Mouse (Mus musculus) retina, postnatal 1 day (tissue): ENCODE results near the gene Ammecr1.

Source experiments
- DNase-seq: peaks from one replicate; pipeline ENCODE4 v3.0.0-alpha.2; 2012

Ammecr1 gene

DNA sequence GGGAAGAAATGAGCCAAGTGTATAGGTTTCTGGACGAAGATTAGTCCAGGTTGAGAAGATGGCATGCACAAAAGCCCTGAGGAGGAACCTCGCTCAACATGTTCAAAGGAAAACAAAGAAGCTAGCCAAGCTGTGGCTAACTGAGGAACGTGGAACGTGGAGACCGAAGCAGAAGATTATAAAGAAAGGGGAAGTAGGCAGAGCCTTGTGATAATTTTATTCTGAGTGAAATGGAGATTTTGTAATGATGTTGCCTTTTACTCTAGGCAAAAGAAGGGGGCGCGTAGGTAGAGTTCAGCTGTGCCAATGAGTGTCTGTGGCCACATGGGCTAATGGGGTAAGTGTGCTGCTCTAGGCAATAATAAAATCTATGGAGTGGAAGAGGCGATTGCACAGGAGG is 62.7 kb downstream of the Ammecr1 start:
- no peak for DNase-seq

DNA sequence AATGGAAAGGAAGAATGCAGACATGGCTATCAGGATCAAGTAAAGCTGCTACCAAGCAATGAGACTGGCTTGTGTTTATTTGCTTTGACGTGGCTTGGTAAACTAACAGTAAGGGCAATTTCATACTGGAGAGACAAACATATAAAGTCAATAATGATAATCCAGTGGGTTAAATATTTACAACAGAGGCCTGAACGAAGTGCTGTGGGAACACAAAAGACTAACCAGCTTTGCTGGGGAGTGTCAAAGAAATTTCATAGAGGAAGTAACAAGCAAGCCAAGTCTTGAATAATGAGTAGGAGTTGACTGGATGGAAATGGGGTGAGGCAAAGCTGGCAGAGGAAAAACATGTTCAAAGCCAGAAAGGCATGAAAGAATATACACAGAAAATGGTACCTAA is 63.9 kb downstream of the Ammecr1 start:
- DNase-seq: no peak

DNA sequence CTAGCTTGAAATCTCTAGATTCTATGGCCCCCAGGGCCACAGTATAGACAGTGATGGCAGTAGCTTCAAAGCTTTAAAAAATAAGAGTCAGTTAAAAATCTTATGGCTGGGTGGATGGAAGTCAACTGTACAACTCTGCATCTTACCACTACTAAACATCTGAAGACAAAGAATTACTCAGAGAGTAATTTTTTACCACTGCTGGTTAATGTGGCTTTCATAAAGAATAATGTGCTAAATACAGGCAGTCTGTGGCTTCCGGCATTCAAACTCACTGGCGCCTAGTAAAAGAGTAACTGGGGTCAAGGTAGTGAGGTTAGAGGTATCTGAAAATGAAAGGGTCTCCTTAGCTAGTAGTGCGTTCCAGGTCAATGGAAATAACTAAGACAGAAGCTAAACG is 64.6 kb downstream of the Ammecr1 start:
- no peak for DNase-seq

DNA sequence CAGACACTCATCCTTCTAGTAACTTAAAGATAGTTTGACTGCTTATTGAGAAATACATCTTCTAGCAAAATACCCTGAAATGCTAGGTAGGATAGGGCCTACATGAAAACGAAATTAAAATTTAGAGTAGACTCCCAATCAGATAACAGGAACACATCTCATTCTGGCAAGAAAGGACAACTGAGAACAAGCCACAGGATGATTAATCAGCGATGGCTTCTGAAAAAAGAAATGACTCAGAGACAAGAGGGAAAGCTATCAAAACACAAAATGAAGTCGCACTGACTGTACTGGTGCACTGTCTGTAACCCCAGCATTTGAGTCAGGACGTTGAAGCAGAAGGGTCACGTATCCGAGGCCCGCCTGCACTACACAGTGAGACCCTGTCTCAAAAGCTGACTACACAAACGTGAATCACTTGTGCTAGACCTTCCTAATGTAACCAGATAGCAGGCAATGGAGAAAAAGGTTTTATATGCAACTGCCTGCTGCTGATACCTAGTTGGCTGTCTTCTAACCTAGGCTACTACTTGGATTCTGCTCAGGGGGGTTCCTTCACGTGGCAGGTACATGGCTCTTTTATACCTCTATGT is 68.1 kb downstream of the Ammecr1 start:
- DNase-seq: no peak

DNA sequence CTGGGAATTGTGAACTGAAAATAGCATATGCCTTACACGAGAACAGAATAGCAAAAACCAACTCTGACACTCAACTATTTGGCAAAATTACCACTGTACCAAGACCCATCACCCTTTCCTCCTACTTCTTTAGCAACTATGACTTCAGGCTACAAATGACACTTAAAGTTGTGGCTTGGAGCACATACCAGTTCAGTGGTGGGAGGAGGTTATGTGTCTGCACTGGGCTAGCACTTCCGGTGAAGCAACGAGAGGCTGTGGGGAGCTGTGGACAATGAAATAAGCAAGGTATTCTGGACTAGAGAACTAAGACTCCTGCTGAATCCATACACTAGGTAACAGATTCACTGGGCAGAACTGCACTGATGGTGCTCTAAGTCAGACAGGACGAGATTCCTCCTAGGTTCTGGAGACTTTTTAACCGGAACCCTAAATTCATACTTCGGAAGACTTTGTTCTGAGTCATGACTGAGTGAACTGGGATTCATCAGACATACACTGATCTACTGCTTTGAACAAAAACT is 69.0 kb downstream of the Ammecr1 start:
- DNase-seq: no peak

DNA sequence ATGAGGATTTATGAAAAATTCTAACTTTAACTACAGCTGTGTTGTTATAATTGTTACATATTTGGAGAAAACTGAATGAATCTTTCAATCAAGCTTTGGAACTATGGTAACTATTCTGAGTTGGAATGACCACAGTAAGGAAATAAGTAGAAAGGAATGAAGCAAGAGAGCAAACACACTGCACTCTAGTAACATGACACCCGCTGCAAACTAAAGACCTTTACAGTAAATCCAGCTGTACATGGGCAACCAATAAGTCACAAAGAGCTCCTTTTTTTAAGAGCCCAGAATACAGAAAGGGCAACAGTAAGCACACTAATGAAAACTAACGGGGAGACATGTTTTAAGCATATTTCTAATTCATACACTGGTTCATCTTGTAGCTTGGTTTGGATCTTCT is 71.2 kb downstream of the Ammecr1 start:
- no peak for DNase-seq

DNA sequence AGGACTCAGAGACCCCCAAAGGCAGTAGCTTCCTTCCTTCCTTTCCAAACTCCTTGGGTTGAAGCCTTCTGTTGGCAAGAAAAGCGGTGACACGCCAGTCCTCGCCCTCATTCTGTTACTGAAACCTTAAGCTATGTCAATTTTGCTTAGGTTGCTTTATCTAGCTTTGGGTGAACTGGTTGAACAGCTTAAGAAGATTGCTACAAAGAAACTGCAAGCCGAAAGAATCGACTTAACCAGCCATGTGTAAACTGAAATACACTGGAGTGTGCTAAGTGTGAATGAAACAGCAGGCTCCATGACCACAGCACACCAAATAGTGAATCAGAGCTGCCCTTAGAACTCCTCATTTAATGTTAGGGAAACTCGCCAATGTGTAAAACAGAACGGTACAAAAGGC is 80.6 kb downstream of the Ammecr1 start:
- no peak for DNase-seq

DNA sequence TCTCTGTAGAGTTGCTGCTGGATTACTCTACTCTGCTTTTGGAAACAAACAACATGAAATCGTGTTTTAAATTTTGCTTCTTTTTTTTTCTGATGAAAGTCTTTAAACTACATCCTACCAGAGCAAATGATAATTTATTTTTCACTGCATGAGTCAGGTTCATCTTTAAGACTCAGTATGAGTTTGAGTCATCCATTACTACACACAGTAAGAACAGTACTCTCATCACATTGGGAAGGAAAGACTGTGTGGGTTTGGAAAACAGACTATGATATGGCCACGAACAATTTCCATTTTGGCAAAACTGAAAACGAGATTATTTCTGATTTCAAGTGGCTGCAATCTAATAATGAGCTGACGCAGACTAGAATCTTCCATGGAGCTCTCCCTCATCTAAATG is 82.9 kb downstream of the Ammecr1 start:
- no peak for DNase-seq

DNA sequence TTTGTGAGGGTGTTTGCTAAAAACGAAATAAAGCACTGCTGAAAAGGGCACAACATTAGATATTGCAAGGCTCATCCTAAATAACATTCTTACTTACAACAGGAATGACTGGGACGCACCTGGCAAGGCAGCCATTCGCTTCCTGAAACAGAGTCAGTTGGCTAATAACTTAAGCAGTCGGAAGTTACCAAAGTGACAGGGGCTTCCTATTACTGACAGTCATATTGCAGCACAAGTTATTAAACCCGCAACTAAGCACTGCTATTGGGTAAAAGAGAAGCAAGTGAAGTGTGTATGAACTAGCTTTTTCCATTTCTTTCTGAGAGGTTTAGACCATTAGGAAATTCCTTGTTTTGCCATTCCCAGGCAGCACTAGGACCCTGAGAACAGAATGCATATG is 84.3 kb downstream of the Ammecr1 start:
- no peak for DNase-seq

DNA sequence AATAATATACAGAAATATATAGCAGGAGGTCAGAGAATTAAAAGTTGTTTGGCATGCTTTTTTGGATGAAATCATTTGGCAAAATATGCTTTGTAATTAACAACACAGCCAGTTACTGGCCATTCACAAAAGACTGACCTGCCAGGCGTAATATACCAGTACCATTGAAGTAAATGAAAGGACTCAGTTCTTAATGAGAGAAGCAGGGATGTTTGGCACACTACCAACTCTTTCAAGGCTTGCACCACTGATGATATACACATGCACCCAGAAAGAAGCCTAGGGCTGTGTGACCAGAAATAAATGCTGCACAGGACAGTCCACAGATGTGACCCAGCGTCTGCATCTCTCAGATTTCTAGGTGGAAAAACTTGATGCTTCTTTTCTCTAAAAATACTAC is 96.7 kb downstream of the Ammecr1 start:
- peak; percentile 81 for DNase-seq

DNA sequence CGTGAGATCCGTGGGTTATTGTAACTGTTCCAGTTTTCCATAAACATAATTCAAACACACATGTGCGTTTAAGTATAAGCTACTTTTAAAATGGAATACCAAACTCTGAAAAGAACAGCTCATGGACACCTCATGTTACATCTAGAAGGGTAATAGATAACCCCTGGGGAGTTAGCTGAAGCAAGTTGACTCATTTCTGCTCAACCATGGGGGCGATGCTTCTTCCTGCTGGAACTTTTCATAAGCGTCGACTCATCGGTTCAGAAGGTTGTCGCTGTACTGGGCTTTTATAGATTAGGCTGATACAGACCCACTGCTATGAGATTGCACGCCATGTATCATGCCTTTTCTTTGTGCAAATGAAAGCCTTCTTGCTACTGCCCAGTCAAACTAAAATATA is 118.5 kb downstream of the Ammecr1 start:
- DNase-seq: no peak

DNA sequence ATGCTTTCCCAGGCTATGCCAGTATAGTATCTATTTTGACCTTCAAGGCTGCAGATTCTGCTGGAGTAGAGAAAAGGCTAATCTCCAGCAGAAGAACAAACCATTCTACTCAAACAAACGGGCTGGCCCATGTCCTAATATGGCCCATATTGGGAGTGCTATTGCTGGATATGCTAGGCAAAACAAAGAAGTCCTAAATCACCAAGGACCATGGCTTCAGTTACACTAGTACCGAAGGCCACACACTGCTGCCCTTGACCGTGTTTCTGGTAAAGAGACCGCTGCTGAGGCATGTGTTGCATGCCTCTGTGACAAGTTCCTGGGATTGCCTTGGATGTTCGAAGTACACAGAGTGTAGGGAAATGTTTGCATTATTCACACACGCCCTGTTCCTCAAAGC is 120.3 kb downstream of the Ammecr1 start:
- DNase-seq: no peak

DNA sequence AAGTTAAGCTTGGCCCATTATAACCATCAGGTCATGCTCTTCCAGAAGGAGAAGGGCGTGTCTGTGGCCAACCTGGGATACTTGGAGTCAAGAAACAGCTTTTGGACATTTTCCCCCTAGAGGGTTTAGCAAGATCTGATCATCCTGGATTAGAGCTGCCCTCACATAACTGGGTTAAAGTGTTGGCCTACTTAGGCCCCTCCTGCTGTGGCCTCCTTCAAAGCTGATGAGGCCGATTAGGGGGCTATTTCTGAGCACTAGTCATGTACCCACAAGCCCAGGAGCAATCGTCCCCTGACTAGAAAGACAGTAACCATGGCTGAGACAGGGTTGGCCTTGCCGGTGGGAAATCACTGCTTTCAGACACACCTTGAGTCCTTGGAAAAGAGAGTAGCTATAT is 124.6 kb downstream of the Ammecr1 start:
- DNase-seq: peak; percentile 74

DNA sequence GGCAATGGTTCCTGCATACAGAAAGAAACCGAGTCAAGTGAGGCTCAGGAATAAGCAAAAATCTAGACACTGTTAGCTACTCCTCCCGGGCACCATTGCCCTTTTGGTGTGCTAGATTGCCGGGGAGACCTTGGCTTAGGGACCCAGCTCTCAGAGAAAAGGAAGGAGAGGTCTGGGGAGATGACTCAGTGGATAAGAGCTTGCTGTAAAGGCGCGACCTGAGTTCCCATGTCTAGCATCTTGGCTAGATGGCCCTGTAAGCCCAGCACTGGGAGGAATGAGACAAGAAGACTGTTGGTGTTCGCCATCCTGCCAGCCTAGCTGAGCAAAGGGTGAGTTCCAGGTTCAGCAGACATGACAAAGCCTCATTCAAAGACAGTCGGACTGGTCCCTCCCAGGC is 127.1 kb downstream of the Ammecr1 start:
- DNase-seq: no peak

DNA sequence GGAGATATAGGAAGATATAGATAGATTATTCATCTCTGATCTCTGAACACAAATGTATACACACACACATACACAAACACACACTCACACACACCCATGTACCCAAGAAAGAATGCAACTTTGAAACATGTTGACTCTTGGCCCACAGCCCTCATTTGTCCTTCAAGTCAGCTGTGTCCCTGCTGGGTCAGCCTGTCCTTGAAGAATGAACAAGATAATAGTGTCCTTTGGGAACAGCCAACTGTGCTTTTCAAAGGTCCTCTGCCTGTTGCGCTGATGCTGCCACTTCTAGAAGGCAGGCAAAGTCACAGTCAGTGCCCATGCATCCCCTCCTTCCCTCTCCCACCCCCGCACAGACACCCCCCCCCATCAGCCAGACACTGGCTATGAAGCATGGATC is 127.7 kb downstream of the Ammecr1 start:
- DNase-seq: no peak

DNA sequence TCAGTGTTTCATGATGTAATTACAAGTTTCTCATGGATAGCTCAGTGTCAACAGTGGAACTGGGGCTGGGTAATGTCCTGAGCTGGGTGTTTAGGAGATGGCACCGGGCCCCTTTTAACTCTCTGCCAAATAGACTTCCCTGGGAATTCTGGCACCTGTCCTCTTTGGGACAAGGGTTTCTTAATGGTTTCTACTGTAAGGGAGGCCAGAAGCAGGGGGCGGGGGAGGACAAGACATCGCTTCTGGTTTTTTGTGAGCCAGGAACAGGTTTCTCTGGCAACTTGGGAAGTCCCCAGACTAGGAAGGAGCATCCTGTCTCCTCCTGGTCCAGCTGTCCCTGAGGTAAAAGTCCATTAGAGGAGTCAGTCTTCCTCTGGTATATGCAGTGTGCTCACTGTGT is 129.2 kb downstream of the Ammecr1 start:
- no peak for DNase-seq

DNA sequence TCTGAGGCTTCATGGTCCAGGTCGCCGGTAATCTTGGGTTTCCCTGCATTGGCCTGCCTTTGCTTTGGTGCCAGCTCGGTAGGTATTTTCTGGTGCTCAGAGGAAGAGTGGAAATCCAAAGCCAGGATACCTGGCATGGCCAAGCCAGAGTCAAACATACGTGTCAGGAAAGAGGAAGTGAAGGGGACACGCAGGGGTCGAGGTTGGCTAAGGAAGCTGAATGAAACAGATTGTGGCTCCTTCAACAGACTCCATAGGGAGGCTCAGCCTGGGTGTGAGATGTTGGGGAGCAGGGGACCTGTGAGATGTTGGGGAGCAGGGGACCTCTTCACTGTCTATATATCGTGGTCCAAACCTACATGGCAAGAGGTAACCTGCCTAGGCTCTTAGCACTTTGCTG is 130.1 kb downstream of the Ammecr1 start:
- no peak for DNase-seq

DNA sequence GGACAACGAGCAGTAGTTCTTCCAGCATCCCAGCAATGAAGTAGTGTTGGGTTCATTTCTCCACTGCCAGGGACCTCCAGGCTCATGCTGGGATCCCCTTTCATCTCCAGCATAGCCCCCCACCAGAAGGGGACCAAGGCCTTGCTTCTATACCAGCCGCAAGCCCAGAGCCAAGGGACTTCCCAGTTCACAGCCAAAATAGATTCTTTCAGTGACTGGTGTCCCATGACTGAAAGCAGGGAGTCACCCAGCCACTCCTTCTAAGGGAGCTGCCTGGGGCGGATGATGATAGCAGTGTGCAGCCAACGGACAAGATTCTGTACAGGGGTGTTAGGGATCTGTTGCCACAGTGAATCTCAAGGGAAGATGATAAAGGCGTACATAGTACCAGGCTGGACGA is 131.7 kb downstream of the Ammecr1 start:
- DNase-seq: no peak

DNA sequence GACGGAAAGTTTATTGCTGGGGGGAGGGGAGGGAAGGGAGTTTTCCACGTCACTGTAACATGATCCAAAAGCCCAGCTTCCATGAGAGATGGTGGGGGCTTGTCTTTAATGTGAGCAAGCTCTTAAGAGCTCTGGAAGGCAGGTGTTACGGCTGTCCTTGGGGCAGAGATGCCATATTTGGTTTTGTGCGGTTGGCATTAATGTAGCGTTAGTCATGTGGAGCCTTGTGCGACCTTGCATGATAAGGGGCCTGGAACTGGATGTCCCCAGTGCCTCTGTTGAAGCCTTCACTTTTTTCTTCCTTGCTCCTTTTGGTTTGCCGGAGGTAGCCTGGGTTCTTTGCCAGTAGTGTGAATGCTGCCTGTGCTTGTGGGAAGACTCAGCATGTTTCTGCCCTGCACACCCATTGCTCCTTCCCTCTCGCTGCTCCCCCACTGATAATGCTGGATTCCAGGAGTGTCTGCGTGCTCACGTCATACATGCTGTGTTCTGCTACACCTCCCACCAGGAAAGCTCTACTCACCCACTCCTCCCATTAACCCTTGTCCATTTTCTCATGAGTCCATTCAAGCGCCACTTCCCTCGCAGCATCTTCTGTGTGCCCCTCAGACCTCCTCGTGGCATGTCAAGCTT is 133.2 kb downstream of the Ammecr1 start:
- no peak for DNase-seq

DNA sequence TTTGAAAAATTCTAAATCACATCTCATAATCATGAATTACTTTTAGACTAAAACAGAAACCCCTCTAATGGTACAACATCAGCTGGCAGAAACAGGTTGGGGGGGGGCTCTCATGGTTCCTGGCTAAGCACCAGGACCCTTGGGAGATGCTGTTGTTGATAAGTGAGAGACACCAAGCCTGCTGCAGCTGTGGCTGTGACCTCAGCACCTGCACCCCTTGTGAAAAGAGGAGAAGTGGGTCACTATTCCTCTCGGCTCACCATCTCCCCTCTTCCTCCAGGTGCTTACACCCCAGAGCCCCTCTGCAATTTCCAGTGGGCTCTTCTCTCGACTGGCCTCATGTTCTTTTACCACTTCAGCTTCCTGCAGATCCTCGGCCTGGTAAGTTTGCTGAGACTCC is 134.3 kb downstream of the Ammecr1 start:
- no peak for DNase-seq

DNA sequence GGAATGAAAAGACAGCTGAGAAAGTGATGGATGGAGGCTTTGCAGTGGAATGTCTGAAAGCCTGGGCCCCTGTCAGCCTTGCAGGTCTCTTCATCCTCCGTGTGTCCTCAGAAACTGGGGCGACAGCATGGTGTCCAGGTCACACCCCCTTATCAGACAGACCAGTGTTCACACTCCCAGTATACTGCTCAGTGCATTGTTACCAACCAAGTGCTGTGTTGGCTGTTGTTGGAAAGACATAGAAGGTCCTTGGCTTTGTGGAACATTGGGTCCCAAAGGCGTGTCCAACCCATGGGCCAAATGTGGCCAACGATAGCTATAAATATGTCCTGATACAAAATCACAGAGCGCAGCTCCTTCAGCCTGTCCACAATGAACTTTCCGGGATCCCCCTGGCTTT is 136.0 kb downstream of the Ammecr1 start:
- DNase-seq: no peak

DNA sequence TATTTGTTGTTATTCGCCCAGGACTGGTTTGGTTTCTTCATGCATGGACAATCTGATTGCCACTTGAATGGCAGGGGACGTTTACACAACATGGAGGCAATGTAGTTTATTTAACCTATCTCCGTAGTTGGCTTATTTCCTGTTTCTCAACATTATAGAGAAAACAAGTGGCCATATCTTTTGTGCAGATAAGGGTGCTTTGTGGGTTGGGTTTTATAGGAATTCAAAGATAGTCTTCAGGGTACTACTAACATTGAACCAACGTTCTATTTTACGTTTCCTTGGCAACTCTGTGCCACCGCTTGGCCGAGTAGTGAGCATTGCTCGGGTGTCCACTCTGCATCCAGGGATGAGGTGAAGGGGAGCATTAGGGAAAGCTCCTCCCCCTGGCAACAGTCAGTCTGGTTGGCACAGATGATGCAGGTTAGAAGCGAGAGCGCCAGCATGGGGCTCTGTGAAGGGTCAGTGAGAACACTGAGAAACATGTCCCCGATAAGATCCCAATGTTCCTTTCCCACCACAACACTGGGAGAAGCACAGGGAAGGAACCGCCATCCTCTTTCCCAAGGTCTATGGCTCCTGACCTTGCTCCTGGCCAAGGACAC is 136.6 kb downstream of the Ammecr1 start:
- no peak for DNase-seq

DNA sequence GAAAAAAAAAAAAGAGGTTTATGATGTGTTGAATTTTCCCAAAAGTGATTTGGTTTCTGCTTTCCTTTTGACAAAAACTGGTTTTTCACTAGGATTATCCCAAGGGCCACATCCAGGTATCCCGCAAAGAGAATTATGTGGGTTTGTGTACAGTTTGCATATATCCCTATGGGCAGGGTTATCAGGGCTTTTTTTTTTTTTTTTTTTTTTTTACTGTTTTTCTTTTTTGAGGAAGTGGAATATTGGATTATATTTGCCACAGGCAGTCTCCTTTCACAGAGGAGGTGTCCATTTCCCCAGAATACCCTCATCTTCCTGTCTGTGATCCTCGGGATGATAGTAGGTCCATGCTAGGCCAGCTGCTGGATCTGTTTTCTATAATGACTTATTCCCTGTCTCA is 137.3 kb downstream of the Ammecr1 start:
- DNase-seq: no peak

DNA sequence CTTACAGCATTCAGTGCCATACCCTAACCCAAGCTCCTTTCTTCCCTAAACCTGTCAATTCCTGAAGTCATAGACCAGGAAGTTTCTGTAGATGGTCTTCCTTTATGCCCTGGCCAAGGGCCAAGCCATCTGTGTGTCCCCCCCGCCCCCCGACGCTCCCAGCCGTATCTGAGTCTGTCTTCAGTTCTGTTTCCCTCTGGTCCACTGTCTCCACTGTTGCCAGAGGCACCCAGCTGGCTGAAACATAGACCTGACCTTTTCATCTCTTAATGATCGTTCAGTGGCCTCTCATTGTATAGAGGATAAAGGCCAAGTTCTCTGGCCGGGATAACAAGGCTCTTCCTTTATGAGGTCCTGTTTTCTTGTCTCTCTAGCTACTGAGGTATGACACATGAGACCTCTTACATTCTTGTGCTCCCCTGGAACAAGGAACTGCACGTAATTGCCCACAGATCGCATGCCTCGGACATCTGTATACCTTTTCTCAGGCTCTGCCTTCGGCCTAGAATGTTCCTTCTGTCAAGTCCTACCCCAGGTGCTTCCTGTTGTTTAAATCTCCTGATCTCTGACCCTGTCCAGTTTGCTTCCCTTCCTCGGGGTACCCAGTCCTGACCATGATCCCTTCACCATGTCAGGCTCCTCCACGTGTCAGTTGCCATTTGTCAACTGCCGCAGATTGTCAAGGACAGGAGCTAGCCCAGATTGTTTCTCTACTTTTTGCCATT is 138.2 kb downstream of the Ammecr1 start:
- DNase-seq: peak; percentile 40
